Mouse (Mus musculus): ENCODE data around the gene Arhgef9. TPM values are rescaled to one million over a fixed set of nuclear protein-coding genes. Genes with fewer than 3 reads are reported as not detected.
A peak's percentile ranks its signal among the peaks of the same experiment; 100 is the strongest.

The Arhgef9 gene
- polyA plus RNA-seq, 2 experiments, result 0.76 to 1.1 TPM

GRCm38 (mm10) chrX:95012033-95012432 is 184.6 kb downstream of the Arhgef9 start:
- ATAC-seq (ENCODE audit: insufficient read depth), result no peak
- peak in 2 of 3 experiments; percentile 18 to 19 for DNase-seq (ENCODE audit: low read depth in 3 of 3, low spot score in 3 of 3)
- Histone ChIP-seq H3K9ac (replicated peaks) (no peak overlapping the region), H3K9me3 (ENCODE audit: control insufficient read depth, low read length) (no peaks in the 10 kb centered on the region), H3K4me3 (ENCODE audit: insufficient read depth in 1 of 2, low read depth in 2 of 2, low read length in 2 of 2) (no peak overlapping the region), H3K27ac (no peak overlapping the region), H3K4me2 (ENCODE audit: low read depth) (no peak overlapping the region), H3K27me3 (ENCODE audit: control insufficient read depth, insufficient read depth, low read length) (no peaks in the 10 kb centered on the region), H3K4me1 (replicated peaks; ENCODE audit: control insufficient read depth in 2 of 2, insufficient read depth in 2 of 2, low read length in 1 of 2) (no peaks in the 10 kb centered on the region), H3K36me3 (replicated peaks; ENCODE audit: control insufficient read depth, insufficient read depth, low read depth) (no peaks in the 10 kb centered on the region)
- WGBS (ENCODE audit: insufficient replicate concordance), result 15% methylated on average over 4 of the region's 4 CpGs
- TF ChIP-seq EP300 (IDR thresholded peaks at IDR 0.05; ENCODE audit: low read depth) (no peak), CTCF (IDR thresholded peaks at IDR 0.05; ENCODE audit: low read depth) (peak; percentile 46; the same call in 1 of the 2 replicates)

Other genes with a start within 250 kb of the Arhgef9 start
- gene Spin4, start 170.2 kb downstream of the Arhgef9 start, polyA plus RNA-seq (2012; rRNA removed), result 0.17 and 0.23 TPM in 2 replicates
- 0.76 and 0.94 TPM in 2 replicates for gene Spin4, start 170.2 kb downstream of the Arhgef9 start, polyA plus RNA-seq (2014; fragmentation: Nextera tagmentation; extraction: Ambion mirVana)
- gene Amer1, start 248.0 kb upstream of the Arhgef9 start, polyA plus RNA-seq (2012; rRNA removed), result 0.98 and 1.2 TPM in 2 replicates
- gene Amer1, start 248.0 kb upstream of the Arhgef9 start, polyA plus RNA-seq (2014; fragmentation: Nextera tagmentation; extraction: Ambion mirVana), result 1.3 and 1.5 TPM in 2 replicates